Mouse (Mus musculus) adrenal gland, adult 18-20 months (tissue): Measurements from ENCODE around the gene Kcnk6. TPM values are rescaled to one million over a fixed set of nuclear protein-coding genes. Genes with fewer than 3 reads are reported as not detected.
A peak's percentile ranks its signal among the peaks of the same experiment; 100 is the strongest.
"Not testable (repeated sequence)": the region's sequence is repeated elsewhere in the genome, so short reads cannot be mapped to it uniquely, and the experiment has no call there.

Source experiments
- DNase-seq, 2 experiments: peaks; one replicate each; pipeline ENCODE4 v3.0.0; 2021 to 2022; ENCODE audit warnings: low spot score in 2 of 2
- total RNA-seq, 2 experiments: library from RNA; stranded (reverse); gene quantifications; 1 replicate in 1 of 2; 2 replicates in 1 of 2; pipeline ENCODE4 v1.2.3; 2021

The Kcnk6 gene
- total RNA-seq, 2 experiments from 2014 or later, result 1.7 to 2.6 TPM

DNA sequence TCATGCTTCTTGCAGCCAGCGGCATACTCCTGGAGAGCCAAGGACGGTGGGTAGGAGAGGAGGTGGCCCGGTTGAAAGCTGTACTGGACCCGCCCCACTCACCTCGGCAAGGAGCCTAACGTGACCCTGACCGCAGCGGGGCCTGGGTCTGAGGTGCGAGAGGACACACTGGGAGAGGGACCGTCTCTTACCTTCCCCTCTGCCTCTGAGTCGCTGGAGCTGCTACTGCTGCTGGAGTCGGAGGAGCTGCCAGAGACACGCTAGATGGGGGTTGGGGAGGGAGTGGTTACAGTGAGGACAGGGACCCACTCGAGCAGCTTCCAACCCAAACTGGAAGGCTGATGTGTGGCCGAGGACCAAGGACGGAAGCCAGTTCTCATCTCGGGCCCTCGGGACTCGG is 15.4 kb upstream of the Kcnk6 start:
- DNase-seq, result peak; percentile 26 to 28

DNA sequence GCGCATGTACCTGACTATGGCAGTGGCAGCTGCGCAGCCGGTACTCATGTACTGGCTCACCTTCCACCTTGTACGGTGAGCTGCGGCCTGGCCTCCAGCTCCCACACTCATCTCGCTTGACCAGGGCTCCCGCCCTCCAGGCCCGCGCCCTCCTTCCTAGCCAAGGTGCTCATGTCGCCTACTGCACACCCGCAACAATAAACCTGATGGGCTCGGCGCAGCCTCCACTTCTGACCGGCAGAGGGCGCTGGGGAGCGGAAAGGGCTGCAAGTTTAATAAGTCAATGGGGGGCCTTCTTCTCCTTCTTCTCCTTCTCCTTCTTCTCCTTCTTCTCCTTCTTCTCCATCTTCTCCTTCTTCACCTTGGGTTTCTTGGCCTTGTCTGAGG is 15.0 kb upstream of the Kcnk6 start:
- peak; percentile 85 to 91 for DNase-seq

DNA sequence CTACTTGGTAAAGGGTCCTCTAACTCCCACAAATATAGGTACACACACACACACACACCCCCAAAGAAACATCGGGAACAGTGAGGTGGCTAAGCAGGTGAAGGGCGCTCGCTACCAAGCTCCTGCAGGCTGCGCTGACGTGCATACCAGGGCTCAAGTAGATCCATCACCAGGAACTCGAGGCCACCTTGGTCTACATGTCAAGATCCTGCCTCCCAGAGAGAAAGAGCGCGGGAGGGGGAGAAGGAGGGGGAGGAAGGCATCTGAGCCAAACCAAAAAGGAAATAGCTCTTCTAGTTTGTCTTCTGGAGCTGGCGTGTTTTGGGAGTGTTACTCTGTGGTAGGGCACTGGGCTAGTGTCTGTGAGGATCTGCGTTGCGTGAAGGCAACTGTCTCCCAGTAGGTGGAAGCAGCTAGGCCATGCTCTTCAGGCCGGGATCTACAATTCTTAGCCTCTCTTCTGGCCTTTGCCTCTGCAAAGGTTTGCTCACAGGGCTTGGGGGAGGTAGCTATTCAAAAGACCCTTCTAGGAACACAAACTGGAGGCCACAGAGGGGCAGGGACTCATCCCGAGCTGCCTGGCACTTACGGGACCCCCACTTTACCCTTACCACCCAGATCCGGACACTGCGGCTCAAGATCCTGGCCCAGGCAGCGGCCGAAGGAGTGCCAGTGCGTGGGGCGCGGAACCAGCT is 14.5 kb upstream of the Kcnk6 start:
- no peak for DNase-seq

DNA sequence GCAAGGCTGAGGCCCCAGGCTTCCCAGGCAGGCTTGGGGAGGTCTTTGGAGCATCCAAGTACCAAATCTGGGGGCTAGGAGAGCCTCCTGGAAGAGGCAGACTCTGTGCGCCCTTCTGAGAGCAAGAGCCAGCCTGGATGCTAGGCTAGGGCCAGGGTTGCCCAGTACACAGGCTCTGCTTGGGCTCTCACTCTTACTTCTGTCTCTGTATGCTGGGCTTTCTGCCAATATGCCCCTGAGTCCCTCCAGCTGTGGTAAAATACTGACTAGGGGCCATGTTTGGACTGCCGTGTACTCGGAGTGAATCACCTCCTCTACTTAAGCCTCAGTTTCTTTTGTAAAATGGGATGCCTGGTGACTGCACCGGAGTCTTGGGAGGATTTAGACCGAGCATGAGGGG is 13.7 kb upstream of the Kcnk6 start:
- no peak for DNase-seq

DNA sequence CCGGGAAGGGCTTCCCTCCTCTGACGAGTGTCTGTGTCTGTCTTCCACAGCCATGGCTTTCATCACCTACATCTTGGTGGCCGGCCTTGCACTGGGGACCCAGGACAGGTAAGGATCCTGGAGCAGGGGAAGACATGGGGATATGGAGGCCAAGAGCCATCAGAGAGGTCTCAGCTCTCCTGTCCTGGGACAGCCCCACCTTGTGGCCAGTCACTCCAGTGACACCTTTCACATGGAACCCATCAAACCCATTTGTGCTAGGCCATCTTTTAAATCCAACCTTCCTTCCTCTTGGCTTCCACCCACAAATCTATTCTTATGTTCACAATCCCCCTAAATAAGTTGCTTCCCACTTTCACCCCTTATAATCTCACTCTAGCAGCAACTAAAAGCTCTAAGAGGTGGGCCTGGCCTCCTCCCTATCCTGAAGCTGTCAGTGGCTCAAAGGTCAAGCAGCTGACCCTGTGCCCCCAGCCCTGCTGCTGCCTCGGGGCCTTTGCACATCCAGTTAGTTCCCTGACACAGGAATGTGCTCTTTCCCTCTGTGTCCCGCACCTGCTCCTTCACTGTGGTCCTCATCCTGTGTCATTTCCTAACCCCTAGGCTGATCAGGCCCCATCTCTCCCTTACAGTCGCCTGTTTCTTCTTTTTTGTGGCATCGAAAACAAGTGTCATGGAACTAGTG is 12.6 kb upstream of the Kcnk6 start:
- no peak for DNase-seq

DNA sequence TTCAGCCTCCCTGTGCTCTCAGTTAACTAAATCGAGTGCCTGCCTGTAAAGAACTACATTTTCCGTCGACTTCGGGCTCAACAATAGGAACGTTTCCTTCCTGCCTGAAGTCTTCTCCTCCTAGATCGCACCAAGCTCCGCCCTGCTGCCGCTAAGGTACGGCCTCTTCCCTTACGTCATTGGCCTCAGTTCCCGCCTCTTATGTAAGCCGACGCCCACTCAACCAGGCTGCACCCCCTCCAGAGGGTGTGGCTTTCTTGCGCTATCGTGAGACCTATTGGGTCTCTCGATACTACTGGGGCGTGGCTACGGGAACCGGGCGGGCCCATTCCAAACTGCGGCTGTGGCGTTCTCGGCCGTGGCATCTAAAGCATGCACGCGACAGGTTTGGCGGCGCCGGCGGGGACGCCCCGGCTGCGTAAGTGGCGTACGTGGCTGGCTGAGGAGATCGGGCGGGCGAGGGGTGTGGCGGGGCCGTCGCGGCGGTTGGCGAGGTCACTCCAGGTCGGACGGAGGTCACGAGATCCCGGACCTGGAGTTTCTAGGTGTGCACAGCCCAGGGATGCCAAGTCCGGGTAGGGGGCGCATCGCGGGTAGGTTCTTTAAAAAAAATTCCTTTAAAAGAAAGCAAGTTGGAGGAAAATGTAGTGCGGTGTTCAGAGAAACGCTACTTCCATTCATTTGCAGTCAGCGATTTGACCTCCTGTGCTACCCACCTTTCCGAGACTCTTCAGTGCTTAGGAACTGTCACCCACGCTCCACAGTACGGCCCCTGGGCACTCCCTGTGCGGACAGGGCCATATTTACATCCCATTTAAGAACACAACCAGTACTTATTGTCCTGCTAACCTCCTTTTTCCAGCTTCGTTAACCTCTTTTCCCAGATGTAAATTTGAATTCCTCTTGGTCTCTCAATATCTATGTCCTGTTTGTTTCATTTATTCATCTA is 6.0 kb upstream of the Kcnk6 start, which contains the start of gene Yif1b:
TSS of gene Yif1b (plus strand) at position 311 of the 949 bp plus-strand sequence.
- DNase-seq, result peak; percentile 94 to 96

DNA sequence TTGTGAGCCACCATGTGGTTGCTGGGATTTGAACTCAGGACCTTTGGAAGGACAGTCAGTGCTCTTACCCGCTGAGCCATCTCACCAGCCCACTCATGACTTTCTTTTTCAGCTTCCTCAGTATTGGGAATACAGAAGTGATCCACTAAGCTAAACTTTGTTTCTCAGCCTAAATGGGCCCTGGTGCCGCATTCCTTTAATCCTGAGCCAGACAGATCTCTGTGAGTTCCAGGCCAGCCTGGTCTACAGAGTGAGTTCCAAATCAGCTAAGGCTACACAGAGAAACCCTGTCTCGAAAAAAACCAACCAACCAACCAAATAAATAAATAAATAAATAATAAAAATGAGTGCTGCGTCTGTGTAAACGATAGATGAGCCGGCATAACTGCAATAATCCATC is 5.3 kb upstream of the Kcnk6 start:
- peak in 1 of 2 experiments; percentile 11 for DNase-seq

DNA sequence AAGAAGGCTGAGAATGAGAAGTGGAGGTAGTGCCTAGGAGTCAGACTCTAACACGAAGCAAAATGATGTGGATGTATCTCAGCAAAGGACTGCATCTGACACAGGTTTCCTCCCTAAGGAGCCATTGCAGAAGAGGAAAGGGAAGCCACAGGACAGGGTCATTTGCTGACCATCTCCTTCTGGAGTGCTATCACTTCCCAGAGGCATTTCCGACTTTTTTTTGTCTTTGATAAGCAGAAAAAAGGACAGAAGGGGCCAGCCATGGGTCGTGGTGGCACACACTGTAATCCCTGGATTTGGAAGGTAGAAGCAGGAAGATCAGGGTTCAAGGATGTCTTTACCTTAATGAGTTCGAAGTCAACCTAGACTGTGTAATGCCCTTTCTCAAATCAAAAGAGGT is 4.3 kb upstream of the Kcnk6 start:
- no peak for DNase-seq

DNA sequence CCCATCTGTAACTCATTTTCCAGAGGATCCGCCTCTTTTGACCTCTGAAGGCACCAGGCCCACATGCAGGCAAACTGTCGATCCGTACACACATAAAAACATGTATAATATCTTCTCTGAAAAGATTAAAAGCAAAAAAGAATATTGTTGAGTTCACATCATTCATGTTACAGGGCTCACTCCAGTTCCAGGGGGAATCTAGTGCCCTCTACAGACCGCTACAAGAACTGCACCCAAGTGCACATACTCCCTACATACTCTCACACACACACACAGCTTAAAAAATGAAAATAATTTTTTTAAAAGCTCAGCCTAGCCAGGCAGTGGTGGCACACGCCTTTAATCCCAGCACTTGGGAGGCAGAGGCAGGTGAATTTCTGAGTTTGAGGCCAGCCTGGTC is 2.3 kb upstream of the Kcnk6 start:
- DNase-seq, result no peak

DNA sequence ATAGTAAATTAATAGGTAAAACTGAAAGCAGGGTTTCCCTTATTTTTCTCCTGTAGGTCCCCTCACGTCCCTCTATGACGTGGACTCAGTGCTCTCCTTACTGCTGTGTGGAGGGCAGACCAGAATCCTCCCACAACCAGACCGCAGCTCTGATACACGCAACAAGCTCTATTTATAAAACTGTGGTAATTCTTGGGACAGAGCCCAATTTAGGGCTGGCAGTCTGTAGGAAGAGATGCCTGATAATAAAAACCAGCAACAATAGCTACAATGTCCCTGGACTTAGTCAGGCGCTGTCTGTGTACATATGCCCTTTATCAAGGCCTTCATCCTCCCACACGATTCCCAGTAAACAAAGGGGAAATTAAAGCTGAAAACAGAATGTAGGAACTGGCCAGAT is 1.4 kb upstream of the Kcnk6 start:
- no peak for DNase-seq

DNA sequence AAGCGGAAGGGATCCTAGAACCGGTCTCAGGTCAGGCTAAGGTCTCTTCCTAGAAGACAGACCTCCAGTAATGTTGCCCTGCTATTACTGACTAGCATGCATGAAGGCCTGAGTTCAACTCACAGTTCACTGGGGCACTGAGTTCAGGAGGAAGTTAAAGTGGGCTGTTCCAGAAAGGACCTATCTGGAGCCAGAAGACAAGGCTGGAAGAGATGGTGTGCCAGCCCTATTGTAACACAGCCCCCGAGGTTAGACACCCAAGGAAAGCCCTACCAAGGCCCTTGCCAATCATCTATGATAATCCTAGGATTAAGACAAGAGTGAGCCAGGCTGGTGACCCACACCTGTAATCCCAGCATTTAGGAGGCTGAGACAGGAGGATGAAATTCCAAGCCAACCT is 798 bp downstream of the Kcnk6 start:
- DNase-seq, result no peak

DNA sequence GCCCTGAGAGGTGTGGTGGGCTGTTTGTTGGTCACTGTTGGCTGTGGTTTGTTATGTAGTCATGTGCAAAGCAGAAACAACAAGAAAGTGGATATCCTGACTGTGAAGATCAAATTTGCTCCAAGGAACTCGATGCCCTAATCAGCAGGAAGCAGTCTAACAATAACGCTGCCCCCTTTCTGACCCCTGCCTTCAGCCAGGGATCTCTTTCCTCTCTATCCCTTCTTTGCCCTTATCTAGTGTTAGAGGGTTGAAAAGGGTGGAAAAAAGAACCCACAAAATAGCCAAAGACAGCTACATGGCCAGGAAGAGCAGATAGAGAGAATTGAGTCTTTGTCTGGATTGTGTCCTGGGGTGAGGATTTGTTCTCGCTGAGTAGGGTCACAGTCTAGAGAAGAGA is 1.8 kb downstream of the Kcnk6 start:
- no peak for DNase-seq

DNA sequence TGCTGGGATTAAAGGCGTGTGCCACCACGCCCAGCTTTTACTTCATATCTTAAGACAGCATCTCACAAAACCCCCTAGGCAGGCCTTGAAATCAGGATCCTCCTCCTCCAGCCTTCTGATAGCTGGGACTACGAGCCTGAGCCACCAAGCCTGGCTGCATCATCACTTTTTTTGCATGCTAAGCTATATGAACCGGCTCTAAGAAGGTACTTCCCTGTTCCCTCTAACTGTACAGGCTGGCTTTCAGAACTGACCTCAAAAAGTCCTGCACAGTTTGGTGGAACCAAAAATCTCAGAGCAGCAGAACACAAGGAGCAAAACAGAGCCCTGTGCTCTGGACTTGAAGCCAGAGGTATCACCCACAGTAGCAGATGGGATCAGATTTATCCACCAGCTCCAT is 4.1 kb downstream of the Kcnk6 start:
- DNase-seq, result no peak

DNA sequence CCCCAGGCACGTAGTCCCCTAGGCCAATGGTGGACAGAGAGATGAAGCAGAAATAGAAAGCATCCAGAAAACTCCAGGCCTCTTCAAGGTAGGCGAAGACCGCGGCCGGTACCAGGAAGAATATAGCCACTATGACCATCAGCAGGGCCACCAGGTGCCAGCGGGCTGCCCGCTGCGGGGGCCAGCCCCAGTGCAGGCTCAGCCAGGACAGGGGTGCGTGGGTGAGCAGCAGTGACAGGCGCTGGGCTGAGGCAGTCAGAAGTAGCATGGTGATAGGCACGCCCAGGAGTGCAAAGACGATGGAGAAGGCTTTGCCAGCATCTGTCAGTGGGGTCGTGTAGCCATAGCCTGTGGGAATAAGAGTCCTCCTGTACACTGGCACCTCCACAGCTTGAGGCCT is 6.8 kb downstream of the Kcnk6 start:
- DNase-seq, result no peak

DNA sequence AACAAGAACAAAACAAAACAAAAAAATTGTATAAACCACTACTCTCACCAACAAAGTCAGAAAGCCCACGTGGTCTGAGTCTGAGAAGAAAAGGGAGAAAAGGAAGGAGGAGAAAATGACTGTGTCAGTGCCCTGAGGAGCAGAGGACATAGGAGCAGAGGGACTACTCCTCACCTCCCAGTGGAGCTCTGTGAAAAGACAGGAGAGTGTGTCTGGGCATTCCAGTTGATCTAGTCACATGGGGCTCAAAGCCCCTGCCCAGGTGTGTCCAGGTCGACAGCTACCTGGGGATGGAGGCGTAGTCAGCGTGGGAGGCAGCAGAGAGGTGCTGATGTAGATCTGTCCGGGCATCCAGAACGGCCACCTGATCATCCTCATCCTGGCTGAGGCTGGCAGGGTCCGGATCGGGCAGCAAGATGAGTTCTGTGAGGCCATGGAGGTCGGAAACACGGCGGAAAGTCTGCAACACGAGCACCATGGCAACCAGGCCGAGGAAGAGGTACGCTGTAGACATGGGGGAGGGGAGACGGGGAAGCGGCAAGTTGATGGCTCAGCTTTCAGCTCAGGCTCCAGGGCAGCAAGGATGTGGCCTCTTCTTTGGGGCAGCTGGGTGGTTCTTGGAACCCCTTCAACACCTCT is 7.4 kb downstream of the Kcnk6 start:
- no peak for DNase-seq

DNA sequence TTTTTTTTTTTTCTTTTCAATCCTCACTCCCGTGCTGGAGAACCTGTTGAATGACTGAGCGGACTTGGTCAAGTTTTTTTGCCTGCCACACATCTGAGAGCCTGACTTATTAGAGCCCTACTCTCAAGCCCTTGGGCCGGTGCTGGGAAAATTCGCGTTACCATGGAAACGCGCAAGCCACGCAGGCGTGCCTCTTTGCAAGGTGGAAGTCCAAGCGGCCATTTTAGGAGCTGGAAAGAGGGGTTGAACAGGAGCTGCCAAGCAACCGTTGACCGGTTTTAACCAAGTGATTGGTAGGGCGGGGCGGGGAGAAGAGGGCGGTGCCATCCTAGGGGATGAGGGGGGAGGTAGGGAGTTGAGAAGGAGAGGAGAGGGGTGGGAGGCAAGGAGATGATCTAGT is 17.5 kb downstream of the Kcnk6 start:
- DNase-seq, result no peak

DNA sequence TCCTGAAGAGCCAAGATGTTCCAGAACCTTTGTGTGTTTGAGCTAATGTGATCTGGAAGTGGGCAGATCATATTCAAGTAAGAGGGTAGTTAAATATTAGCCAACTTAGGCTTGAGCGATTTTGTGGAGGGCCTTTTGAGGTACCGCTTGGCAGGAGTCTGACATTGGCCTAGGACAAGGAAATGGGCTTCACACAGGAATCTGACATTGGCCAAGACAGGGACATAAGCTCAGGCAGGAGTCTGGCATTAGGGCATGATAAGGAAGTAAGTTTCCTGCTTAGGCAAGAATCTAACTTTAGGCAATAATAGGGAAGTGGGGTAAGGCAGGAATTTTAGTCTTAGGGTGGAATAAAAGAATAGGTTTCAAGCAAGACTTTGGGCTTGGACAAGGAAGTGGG is 18.1 kb downstream of the Kcnk6 start:
- no peak for DNase-seq

DNA sequence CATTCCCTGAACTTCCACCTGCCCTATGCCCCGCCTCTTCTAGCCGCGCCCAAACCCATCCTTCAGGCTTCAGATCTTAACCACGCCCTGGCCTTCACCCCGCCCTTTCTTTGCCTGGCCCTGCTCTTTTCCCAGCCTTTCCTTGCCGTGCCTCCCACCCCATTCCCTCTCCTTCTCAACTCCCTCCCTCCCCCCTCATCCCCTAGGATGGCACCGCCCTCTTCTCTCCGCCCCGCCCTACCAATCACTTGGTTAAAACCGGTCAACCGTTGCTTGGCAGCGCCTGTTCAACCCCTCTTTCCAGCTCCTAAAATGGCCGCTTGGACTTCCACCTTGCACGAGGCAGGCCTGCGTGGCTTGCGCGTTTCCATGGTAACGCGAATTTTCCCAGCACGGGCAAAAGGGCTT is 18.6 kb downstream of the Kcnk6 start, which contains the start of gene Catsperg1:
TSS of gene Catsperg1 (minus strand) at position 361 of the 408 bp plus-strand sequence.
- DNase-seq, result no peak

DNA sequence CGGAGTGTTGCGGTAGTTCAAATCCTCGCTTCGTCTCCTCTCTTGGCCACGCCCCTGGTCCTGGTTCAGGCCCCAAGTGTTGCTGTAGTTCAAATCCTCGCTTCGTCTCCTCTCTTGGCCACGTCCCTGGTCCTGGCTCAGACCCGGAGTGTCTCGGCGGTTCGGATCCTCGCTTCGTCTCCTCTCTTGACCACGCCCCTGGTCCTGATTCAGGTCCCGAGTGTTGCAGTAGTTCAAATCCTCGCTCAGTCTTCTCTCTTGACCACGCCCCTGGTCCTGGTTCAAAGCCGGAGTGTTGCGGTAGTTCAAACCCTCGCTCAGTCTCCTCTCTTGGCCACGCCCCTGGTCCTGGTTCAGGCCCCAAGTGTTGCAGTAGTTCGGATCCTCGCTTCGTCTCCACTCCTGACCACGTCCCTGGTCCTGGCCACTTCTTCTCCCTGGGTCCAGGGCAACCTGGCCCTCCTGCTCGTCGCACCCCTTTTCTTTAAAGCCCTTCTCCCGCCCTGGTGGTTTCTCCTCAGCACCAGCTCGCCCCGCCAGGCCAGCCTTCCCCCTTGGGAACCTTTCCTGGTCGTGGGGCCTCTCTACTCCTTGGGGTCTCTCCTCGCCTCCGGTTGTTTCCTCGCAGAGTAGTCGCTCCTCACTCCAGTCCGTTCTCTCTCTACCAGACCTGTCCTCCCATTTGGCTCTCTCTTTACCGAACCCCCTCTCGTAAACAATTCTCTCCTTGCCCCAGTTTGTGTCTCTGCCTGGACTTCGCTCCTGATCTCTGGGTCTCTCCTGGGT is 19.3 kb downstream of the Kcnk6 start:
- not testable (repeated sequence) for DNase-seq

DNA sequence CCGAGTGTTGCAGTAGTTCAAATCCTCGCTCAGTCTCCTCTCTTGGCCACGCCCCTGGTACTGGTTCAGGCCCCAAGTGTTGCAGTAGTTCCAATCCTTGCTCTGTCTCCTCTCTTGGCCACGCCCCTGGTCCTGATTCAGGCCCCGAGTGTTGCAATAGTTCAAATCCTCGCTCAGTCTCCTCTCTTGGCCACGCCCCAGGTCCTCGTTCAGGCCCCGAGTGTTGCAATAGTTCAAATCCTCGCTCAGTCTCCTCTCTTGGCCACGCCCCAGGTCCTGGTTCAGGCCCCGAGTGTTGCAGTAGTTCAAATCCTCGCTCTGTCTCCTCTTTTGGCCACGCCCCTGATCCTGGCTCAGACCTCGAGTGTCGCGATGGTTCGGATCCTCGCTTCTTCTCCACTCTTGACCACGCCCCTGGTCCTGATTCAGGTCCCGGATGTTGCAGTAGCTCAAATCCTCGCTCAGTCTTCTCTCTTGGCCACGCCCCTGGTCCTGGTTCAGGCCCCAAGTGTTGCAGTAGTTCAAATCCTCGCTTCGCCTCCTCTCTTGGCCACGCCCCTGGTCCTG is 20.0 kb downstream of the Kcnk6 start:
- DNase-seq, result no peak
